16 mouse cellular contexts compared by ENCODE assay signal in the genomic region with DNA sequence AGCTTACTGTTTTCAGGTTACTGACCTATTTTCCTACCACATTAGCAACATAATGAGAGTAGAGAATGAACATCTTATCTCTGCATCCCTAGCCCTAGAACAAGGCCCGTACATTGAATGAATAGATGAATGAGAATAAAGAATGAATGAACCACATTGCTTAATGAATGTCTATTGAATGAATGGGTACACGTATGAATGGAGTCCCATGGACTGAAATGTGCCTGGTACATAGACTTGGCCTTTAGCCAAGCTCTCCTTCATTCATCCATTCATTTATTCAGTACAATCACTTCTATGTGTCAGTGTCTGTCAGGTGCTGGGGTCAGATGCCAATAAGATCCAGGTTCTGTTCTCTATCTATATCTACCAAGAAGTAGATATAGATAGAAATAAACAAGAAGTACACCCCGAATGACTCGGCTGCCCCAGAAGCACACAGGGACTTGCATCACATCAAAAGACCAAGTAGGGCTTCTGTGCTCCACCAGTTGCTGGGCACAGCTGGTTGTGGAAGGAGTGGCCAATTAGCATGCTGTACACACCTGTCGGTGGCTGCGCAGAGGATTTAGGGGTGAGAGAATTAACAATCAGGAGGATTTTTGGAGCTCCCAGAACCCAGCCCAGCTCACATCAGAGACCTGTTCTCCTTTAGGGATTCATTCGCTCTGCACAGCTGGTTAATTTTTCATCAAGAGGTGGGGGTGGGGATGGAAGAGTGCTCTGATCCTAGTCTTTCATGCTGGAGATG.
A peak's percentile ranks its signal among the peaks of the same experiment; 100 is the strongest.
DNase-seq lines count a peak whose midpoint lies in the region; ATAC-seq and TF ChIP-seq lines count a peak whose summit lies in the region.
"Had no signal": no experiment of that assay in that cellular context is flagged by ENCODE, and none has a peak within 500 bp of the region (broad histone marks: within the 10 kb centered on the region; RNA-seq: fewer than 3 reads in every experiment).

No protein-coding gene starts in this region.

- WGBS in midbrain, embryonic 11.5 days = 70% methylated on average over 7 of the region's 7 CpGs
- 78% methylated on average over 7 of the region's 7 CpGs for WGBS in midbrain, embryonic 10.5 days
- 6% methylated on average over 7 of the region's 7 CpGs for WGBS in forebrain, embryonic 14.5 days
- 41% methylated on average over 7 of the region's 7 CpGs for WGBS in midbrain, embryonic 13.5 days
- 30% methylated on average over 7 of the region's 7 CpGs for WGBS in neural tube, embryonic 15.5 days
- WGBS in cerebellum, adult 2 months = 86% methylated on average over 7 of the region's 7 CpGs

- no peaks in the 10 kb centered on the region for H3K27me3 ChIP-seq in midbrain, embryonic 11.5 days (ENCODE audit: control insufficient read depth, insufficient read depth, low read length)
- no peaks in the 10 kb centered on the region for H3K27me3 ChIP-seq in midbrain, embryonic 10.5 days (ENCODE audit: low read depth, poor library complexity, severe bottlenecking)
- H3K27me3 ChIP-seq in forebrain, embryonic 14.5 days (replicated peaks; ENCODE audit: control insufficient read depth, insufficient read depth, low read length) = no peaks in the 10 kb centered on the region
- no peaks in the 10 kb centered on the region for H3K27me3 ChIP-seq in midbrain, embryonic 13.5 days
- H3K27me3 ChIP-seq in neural tube, embryonic 15.5 days (replicated peaks) = no peaks in the 10 kb centered on the region
- H3K27me3 ChIP-seq in cerebellum, adult 2 months (ENCODE audit: control insufficient read depth, insufficient read depth, low read length) = no peaks in the 10 kb centered on the region
- H3K27me3 ChIP-seq: embryonic facial prominence, embryonic 12.5 days; liver, embryonic 13.5 days had no signal

- H3K4me1 ChIP-seq in midbrain, embryonic 11.5 days (ENCODE audit: control insufficient read depth, insufficient read depth, low read length) = peaks cover 44% of the 10 kb centered on the region
- peaks cover 62% of the 10 kb centered on the region for H3K4me1 ChIP-seq in midbrain, embryonic 10.5 days
- H3K4me1 ChIP-seq in forebrain, embryonic 14.5 days (ENCODE audit: control insufficient read depth, insufficient read depth, low read length) = peaks cover 45% of the 10 kb centered on the region
- peaks cover 52% of the 10 kb centered on the region for H3K4me1 ChIP-seq in midbrain, embryonic 13.5 days (replicated peaks)
- H3K4me1 ChIP-seq in neural tube, embryonic 15.5 days = peaks cover 58% of the 10 kb centered on the region
- no peaks in the 10 kb centered on the region; the same call in 1 of the 2 replicates for H3K4me1 ChIP-seq in cerebellum, adult 2 months (ENCODE audit: control insufficient read depth, insufficient read depth, low read length)
- H3K4me1 ChIP-seq: liver, embryonic 13.5 days had no signal

- TF ChIP-seq CTCF in cerebellum, adult 2 months (IDR thresholded peaks at IDR 0.05; ENCODE audit: borderline replicate concordance, insufficient read depth, low read depth, low read length) = no peak

- H3K9ac ChIP-seq in midbrain, embryonic 11.5 days (ENCODE audit: low read length) = no peak overlapping the region
- no peak overlapping the region for H3K9ac ChIP-seq in forebrain, embryonic 14.5 days (ENCODE audit: low read length)
- H3K9ac ChIP-seq in midbrain, embryonic 13.5 days (replicated peaks) = no peak overlapping the region
- H3K9ac ChIP-seq in neural tube, embryonic 15.5 days (replicated peaks) = no peak overlapping the region
- H3K9ac ChIP-seq: embryonic facial prominence, embryonic 12.5 days; heart, embryonic 13.5 days; liver, embryonic 13.5 days had no signal

- no peaks in the 10 kb centered on the region for H3K36me3 ChIP-seq in midbrain, embryonic 11.5 days (ENCODE audit: control insufficient read depth, insufficient read depth, low read length)
- H3K36me3 ChIP-seq in midbrain, embryonic 10.5 days = 0 out of 2 replicates have a peak, but pooled peaks cover 4% of the 10 kb centered on the region
- no peaks in the 10 kb centered on the region for H3K36me3 ChIP-seq in forebrain, embryonic 14.5 days (ENCODE audit: control insufficient read depth, insufficient read depth, low read length)
- no peaks in the 10 kb centered on the region for H3K36me3 ChIP-seq in midbrain, embryonic 13.5 days
- no peaks in the 10 kb centered on the region for H3K36me3 ChIP-seq in neural tube, embryonic 15.5 days
- H3K36me3 ChIP-seq: embryonic facial prominence, embryonic 12.5 days; heart, embryonic 13.5 days; liver, embryonic 13.5 days had no signal

- TF ChIP-seq POLR2A in cerebellum, adult 2 months (IDR thresholded peaks at IDR 0.05; ENCODE audit: borderline replicate concordance, insufficient read depth, low read length) = no peak

- no peak overlapping the region for H3K27ac ChIP-seq in midbrain, embryonic 11.5 days (ENCODE audit: low read depth, low read length)
- no peak overlapping the region for H3K27ac ChIP-seq in midbrain, embryonic 10.5 days (replicated peaks)
- peak overlapping the region; percentile 9; the same call in 1 of the 2 replicates for H3K27ac ChIP-seq in forebrain, embryonic 14.5 days (ENCODE audit: low read depth, low read length)
- H3K27ac ChIP-seq in midbrain, embryonic 13.5 days = peak overlapping the region; percentile 54; the same call in 1 of the 2 replicates
- peak overlapping the region; percentile 54 for H3K27ac ChIP-seq in neural tube, embryonic 15.5 days (replicated peaks)
- H3K27ac ChIP-seq in cerebellum, adult 2 months (ENCODE audit: insufficient read depth, low read length) = no peak overlapping the region
- H3K27ac ChIP-seq: embryonic facial prominence, embryonic 12.5 days; heart, embryonic 13.5 days; liver, embryonic 13.5 days had no signal

- peak; percentile 38; the same call in 1 of the 2 replicates for ATAC-seq in midbrain, embryonic 11.5 days (ENCODE audit: low FRiP score)
- ATAC-seq in forebrain, embryonic 14.5 days = peak; percentile 72
- ATAC-seq in midbrain, embryonic 13.5 days = peak; percentile 48
- ATAC-seq in neural tube, embryonic 15.5 days (ENCODE audit: low FRiP score) = no peak
- ATAC-seq in megakaryocyte, adult 5-6 weeks (ENCODE audit: poor library complexity, severe bottlenecking) = no peak
- ATAC-seq: intestine, postnatal 0 days; lung, postnatal 0 days had no signal

- H3K4me3 ChIP-seq in midbrain, embryonic 11.5 days (ENCODE audit: low read depth, low read length) = no peak overlapping the region
- no peak overlapping the region for H3K4me3 ChIP-seq in midbrain, embryonic 10.5 days
- no peak overlapping the region for H3K4me3 ChIP-seq in forebrain, embryonic 14.5 days (ENCODE audit: low read depth, low read length)
- no peak overlapping the region for H3K4me3 ChIP-seq in midbrain, embryonic 13.5 days (replicated peaks)
- H3K4me3 ChIP-seq in neural tube, embryonic 15.5 days (replicated peaks) = no peak overlapping the region
- H3K4me3 ChIP-seq in cerebellum, adult 2 months (replicated peaks; ENCODE audit: insufficient read depth, low read depth, low read length) = no peak overlapping the region
- H3K4me3 ChIP-seq: embryonic facial prominence, embryonic 12.5 days; heart, embryonic 13.5 days; liver, embryonic 13.5 days had no signal

- DNase-seq in midbrain, embryonic 11.5 days (ENCODE audit: low spot score, missing footprints) = no peak
- DNase-seq in midbrain, embryonic 10.5 days (ENCODE audit: low spot score) = no peak
- DNase-seq in forebrain, embryonic 14.5 days (ENCODE audit: low spot score) = peak; percentile 72
- DNase-seq in cerebellum, adult 2 months = no peak
- DNase-seq in lung, postnatal 25 days (ENCODE audit: low spot score) = no peak
- DNase-seq: adrenal gland, adult 2 months; cerebellum, adult 18-20 months; liver, embryonic 13.5 days; thymus, adult 18-20 months had no signal

- H3K9me3 ChIP-seq in midbrain, embryonic 11.5 days (ENCODE audit: control insufficient read depth, low read length) = no peaks in the 10 kb centered on the region
- no peaks in the 10 kb centered on the region for H3K9me3 ChIP-seq in midbrain, embryonic 10.5 days (replicated peaks)
- H3K9me3 ChIP-seq in forebrain, embryonic 14.5 days (replicated peaks; ENCODE audit: control insufficient read depth, low read length) = no peaks in the 10 kb centered on the region
- no peaks in the 10 kb centered on the region for H3K9me3 ChIP-seq in midbrain, embryonic 13.5 days
- no peaks in the 10 kb centered on the region for H3K9me3 ChIP-seq in neural tube, embryonic 15.5 days (replicated peaks)
- H3K9me3 ChIP-seq: embryonic facial prominence, embryonic 12.5 days; heart, embryonic 13.5 days; liver, embryonic 13.5 days had no signal

- H3K4me2 ChIP-seq in midbrain, embryonic 11.5 days = no peak overlapping the region
- no peak overlapping the region for H3K4me2 ChIP-seq in forebrain, embryonic 14.5 days (ENCODE audit: low read length)
- no peak overlapping the region for H3K4me2 ChIP-seq in midbrain, embryonic 13.5 days (replicated peaks)
- no peak overlapping the region for H3K4me2 ChIP-seq in neural tube, embryonic 15.5 days
- H3K4me2 ChIP-seq: embryonic facial prominence, embryonic 12.5 days; heart, embryonic 13.5 days; liver, embryonic 13.5 days had no signal

Comparison
In these comparisons a context has a peak if more than half of its experiments do, and no peak if none do; other contexts are left out.
1. H3K27ac ChIP-seq: peak in forebrain, embryonic 14.5 days (single experiment), midbrain, embryonic 13.5 days (single experiment) and neural tube, embryonic 15.5 days (single experiment); none in midbrain, embryonic 11.5 days (single experiment), midbrain, embryonic 10.5 days (single experiment) and cerebellum, adult 2 months (single experiment).
2. ATAC-seq: peak in midbrain, embryonic 11.5 days (single experiment), forebrain, embryonic 14.5 days (single experiment) and midbrain, embryonic 13.5 days (single experiment); none in neural tube, embryonic 15.5 days (single experiment) and megakaryocyte, adult 5-6 weeks (single experiment).